Mouse (Mus musculus) stomach, embryonic 16.5 days (tissue): Measurements from ENCODE around the gene Rem2. TPM values are rescaled to one million over a fixed set of nuclear protein-coding genes. Genes with fewer than 3 reads are reported as not detected.
A peak's percentile ranks its signal among the peaks of the same experiment; 100 is the strongest.

Experiments
- ATAC-seq: fragments of 200-750 bp; cut with Nextera tagmentation; 2 replicates; pipeline ENCODE4 v1.8.0; 2017; ENCODE audit warnings: moderate number of reproducible peaks, moderate TSS enrichment; ENCODE audit not compliant: insufficient read depth, low FRiP score
- H3K27ac ChIP-seq: fragments of 300-500 bp; sonication (generic); 2 replicates; pipeline ENCODE4 v1.5.1; 2014; ENCODE audit warnings: low read length
- H3K27me3 ChIP-seq: fragments of 300-500 bp; sonication (generic); 2 replicates; pipeline ENCODE4 v1.6.1; 2014; ENCODE audit warnings: low read length, control low read depth, mixed read lengths; ENCODE audit not compliant: control insufficient read depth, insufficient read depth
- H3K36me3 ChIP-seq: fragments of 300-500 bp; sonication (generic); 2 replicates; pipeline ENCODE4 v1.6.1; 2014; ENCODE audit warnings: low read length; ENCODE audit not compliant: control insufficient read depth, insufficient read depth
- H3K4me1 ChIP-seq: fragments of 300-500 bp; sonication (generic); 2 replicates; pipeline ENCODE4 v1.6.1; 2014; ENCODE audit warnings: low read length, control low read depth, mixed read lengths; ENCODE audit not compliant: control insufficient read depth, insufficient read depth
- H3K4me2 ChIP-seq: fragments of 300-500 bp; sonication (generic); 2 replicates; pipeline ENCODE4 v1.6.1; 2014; ENCODE audit warnings: low read depth, low read length, mixed read lengths
- H3K4me3 ChIP-seq: fragments of 300-500 bp; sonication (generic); replicated peaks from 2 replicates; pipeline ENCODE4 v1.5.1; 2014; ENCODE audit warnings: mild to moderate bottlenecking, low read length
- H3K9ac ChIP-seq: fragments of 300-500 bp; sonication (generic); 2 replicates; pipeline ENCODE4 v1.6.1; 2014; ENCODE audit warnings: low read length
- H3K9me3 ChIP-seq: fragments of 300-500 bp; sonication (generic); replicated peaks from 2 replicates; pipeline ENCODE4 v1.6.1; 2016; ENCODE audit warnings: low read length, control low read depth; ENCODE audit not compliant: control insufficient read depth
- WGBS: fragments of 180-500 bp; shearing (Covaris S2); extraction: QIAGEN DNeasy Blood & Tissue Kit; methylation state at CpG from one replicate; pipeline ENCODE4 v1.1.7; 2014; 5-methylcytosine and 5-hydroxymethylcytosine counted together
- polyA plus RNA-seq: library from polyadenylated mRNA; unstranded; fragments of >200 nt; fragmentation: Nextera tagmentation; extraction: Ambion mirVana; gene quantifications from 2 replicates; pipeline ENCODE4 v1.2.1, GENCODE M21; 2015

The Rem2 gene
- polyA plus RNA-seq, 1 experiment from 2014 or later: 1.5 TPM

DNA sequence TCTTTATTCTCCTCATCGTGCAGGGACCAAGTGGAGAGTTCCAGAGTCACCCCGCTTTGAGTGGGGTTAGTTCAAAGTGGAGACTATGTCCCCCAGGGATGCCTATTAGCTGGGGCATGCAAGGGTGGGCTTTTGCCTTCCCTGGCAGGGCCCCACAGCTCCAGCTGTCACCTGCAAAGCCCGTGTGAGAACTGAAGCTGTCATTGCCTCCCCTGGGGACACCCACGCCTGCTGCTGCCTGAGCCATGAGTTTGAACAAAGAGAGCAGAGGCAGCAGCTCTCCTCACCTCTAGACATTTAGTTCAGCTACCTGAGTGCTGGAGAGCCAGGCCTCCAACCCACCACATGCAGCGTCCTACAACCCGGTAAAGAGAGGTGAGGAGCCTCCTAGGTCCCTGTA, 4.8 kb downstream of the Rem2 start:
- WGBS: 74% methylated on average over 6 of the region's 6 CpGs
- Histone ChIP-seq H3K27me3 (peaks cover 15% of the 10 kb centered on the region; the same call in 1 of the 2 replicates), H3K9ac (no peak overlapping the region), H3K4me1 (peaks cover 6% of the 10 kb centered on the region), H3K9me3 (no peaks in the 10 kb centered on the region), H3K27ac (no peak overlapping the region), H3K4me2 (no peak overlapping the region), H3K4me3 (no peak overlapping the region), H3K36me3 (no peaks in the 10 kb centered on the region)
- no peak for ATAC-seq

DNA sequence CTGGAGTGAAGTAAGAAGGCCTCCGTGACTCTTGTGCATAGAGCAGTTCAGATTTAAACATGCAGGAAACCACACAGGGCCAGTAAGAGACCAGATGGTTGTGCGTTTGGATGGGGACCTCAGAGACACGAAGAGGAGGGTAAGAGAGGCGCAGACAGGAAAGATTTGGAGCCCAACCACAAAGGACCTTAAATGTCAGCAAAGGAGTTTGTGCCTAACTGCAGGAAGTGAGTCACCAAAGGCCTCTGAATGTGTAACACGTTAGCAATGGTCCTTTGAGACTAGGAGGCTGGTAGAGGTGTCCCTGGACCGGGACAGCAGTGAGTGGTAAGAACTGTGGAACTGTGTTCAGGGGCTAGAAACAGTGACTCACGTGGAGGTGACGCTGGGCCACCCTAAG, 5.5 kb downstream of the Rem2 start:
- peaks cover 15% of the 10 kb centered on the region; the same call in 1 of the 2 replicates for H3K27me3 ChIP-seq
- 78% methylated on average over 8 of the region's 8 CpGs for WGBS
- H3K9me3 ChIP-seq: no peaks in the 10 kb centered on the region
- no peaks in the 10 kb centered on the region for H3K36me3 ChIP-seq
- ATAC-seq: no peak
- H3K9ac ChIP-seq: no peak overlapping the region
- peaks cover 2% of the 10 kb centered on the region; the same call in 1 of the 2 replicates for H3K4me1 ChIP-seq
- H3K4me3 ChIP-seq: no peak overlapping the region
- no peak overlapping the region for H3K27ac ChIP-seq
- H3K4me2 ChIP-seq: no peak overlapping the region

- no peak overlapping the region for H3K27ac ChIP-seq
- ATAC-seq: no peak
- H3K9ac ChIP-seq: no peak overlapping the region
- no peaks in the 10 kb centered on the region for H3K4me1 ChIP-seq
- WGBS: 44% methylated on average over 9 of the region's 9 CpGs
- H3K4me3 ChIP-seq: no peak overlapping the region
- no peaks in the 10 kb centered on the region for H3K9me3 ChIP-seq
- no peak overlapping the region for H3K4me2 ChIP-seq
- H3K36me3 ChIP-seq: no peaks in the 10 kb centered on the region
- H3K27me3 ChIP-seq: peaks cover 15% of the 10 kb centered on the region; the same call in 1 of the 2 replicates
These were observed 6.6 kb downstream of the Rem2 start for GRCm38 (mm10) chr14:54482498-54482897.

- Histone ChIP-seq H3K27me3 (no peaks in the 10 kb centered on the region), H3K9me3 (no peaks in the 10 kb centered on the region), H3K4me3 (no peak overlapping the region), H3K9ac (no peak overlapping the region), H3K27ac (no peak overlapping the region), H3K4me2 (no peak overlapping the region), H3K4me1 (no peaks in the 10 kb centered on the region), H3K36me3 (no peaks in the 10 kb centered on the region)
- ATAC-seq: no peak
- WGBS: 87% methylated on average over 7 of the region's 7 CpGs
These were observed 10.0 kb downstream of the Rem2 start for GRCm38 (mm10) chr14:54485899-54486298.

DNA sequence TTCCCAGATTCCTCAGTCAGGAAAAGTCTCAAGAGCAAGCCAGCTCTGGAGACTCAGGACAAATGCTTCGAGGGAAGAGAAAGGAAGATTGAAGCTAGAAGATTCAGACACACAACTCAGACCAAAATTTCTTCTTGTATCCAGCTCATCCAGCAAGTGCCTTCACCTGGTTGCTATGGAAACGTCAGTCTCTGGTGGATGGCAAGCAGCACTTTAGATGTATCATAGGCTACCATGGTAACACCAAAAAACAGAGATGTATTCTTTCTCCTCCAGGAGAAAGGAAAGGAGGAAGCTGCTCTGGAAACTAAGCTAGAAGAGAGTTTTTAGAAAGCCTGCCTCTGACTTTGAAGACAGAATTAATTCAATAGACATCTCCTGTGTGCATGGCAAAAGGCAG, 11.8 kb downstream of the Rem2 start:
- ATAC-seq: no peak
- no peaks in the 10 kb centered on the region for H3K9me3 ChIP-seq
- no peaks in the 10 kb centered on the region for H3K36me3 ChIP-seq
- no peak overlapping the region for H3K4me3 ChIP-seq
- no peaks in the 10 kb centered on the region for H3K4me1 ChIP-seq
- no peak overlapping the region for H3K4me2 ChIP-seq
- no peaks in the 10 kb centered on the region for H3K27me3 ChIP-seq
- no peak overlapping the region for H3K27ac ChIP-seq
- WGBS: 61% methylated on average over 2 of the region's 2 CpGs
- no peak overlapping the region for H3K9ac ChIP-seq

DNA sequence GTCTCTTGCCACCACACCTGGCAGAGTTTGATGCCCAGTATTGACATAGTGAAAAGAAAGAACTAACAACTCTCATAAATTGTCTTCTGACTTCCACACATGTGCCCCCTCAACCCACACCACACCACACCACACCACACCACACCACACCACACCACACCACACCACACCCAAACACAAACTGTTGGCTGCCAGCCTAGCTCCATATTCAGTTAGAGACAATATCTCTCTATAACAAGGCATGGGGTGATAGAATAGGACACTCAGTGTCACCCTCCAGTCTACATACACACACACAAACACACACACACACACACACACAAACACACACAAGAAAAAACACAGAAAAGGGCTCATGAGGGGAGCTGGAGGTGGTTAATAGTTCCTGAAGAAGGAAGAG, 12.4 kb downstream of the Rem2 start:
- Histone ChIP-seq H3K27ac (no peak overlapping the region), H3K4me2 (no peak overlapping the region), H3K9me3 (no peaks in the 10 kb centered on the region), H3K36me3 (no peaks in the 10 kb centered on the region), H3K4me3 (no peak overlapping the region), H3K9ac (no peak overlapping the region), H3K4me1 (no peaks in the 10 kb centered on the region), H3K27me3 (no peaks in the 10 kb centered on the region)
- no peak for ATAC-seq

GRCm38 (mm10) chr14:54492345-54493131, 16.6 kb downstream of the Rem2 start:
- ATAC-seq: peak; percentile 72; the same call in 1 of the 2 replicates
- H3K4me3 ChIP-seq: no peak overlapping the region
- no peak overlapping the region for H3K27ac ChIP-seq
- WGBS: 63% methylated on average over 18 of the region's 18 CpGs
- no peaks in the 10 kb centered on the region for H3K4me1 ChIP-seq
- H3K9ac ChIP-seq: no peak overlapping the region
- H3K36me3 ChIP-seq: no peaks in the 10 kb centered on the region
- no peak overlapping the region for H3K4me2 ChIP-seq
- no peaks in the 10 kb centered on the region for H3K27me3 ChIP-seq
- H3K9me3 ChIP-seq: no peaks in the 10 kb centered on the region

- Histone ChIP-seq H3K4me3 (no peak overlapping the region), H3K4me1 (no peaks in the 10 kb centered on the region), H3K9me3 (no peaks in the 10 kb centered on the region), H3K36me3 (no peaks in the 10 kb centered on the region), H3K27ac (no peak overlapping the region), H3K4me2 (no peak overlapping the region), H3K9ac (no peak overlapping the region), H3K27me3 (no peaks in the 10 kb centered on the region)
- ATAC-seq: no peak
- WGBS: 87% methylated on average over 5 of the region's 5 CpGs
These were observed 17.3 kb downstream of the Rem2 start for GRCm38 (mm10) chr14:54493236-54493635.

DNA sequence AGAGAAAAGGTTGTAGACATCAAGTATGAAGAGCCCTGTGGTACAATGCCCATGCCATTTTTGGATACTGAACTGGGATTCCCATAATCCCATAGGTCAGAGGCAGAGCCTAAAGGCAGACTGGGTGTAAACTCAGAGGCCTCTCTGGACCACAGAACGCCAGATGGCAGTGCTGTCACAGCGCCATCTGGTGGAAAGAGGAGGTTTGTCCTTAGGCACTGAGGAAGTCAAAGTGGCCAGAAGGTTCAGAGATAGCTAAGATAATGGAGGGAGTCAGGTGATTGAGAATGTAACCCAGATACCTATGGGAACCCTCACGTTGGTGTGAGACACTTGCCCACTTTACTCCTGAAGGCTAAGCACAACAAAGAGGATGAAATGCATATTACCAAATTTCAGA, 18.3 kb downstream of the Rem2 start:
- H3K4me1 ChIP-seq: no peaks in the 10 kb centered on the region
- no peak overlapping the region for H3K27ac ChIP-seq
- H3K4me3 ChIP-seq: no peak overlapping the region
- no peaks in the 10 kb centered on the region for H3K9me3 ChIP-seq
- no peak for ATAC-seq
- no peaks in the 10 kb centered on the region for H3K36me3 ChIP-seq
- H3K27me3 ChIP-seq: no peaks in the 10 kb centered on the region
- 1% methylated on average over 3 of the region's 3 CpGs for WGBS
- H3K4me2 ChIP-seq: no peak overlapping the region
- no peak overlapping the region for H3K9ac ChIP-seq
